Mouse (Mus musculus): Measurements from ENCODE around the gene Tmem229b. TPM values are rescaled to one million over a fixed set of nuclear protein-coding genes. Genes with fewer than 3 reads are reported as not detected.

Gene Tmem229b
- total and polyA plus RNA-seq, 3 experiments, result 13.8 to 20.5 TPM; not detected in 1

DNA sequence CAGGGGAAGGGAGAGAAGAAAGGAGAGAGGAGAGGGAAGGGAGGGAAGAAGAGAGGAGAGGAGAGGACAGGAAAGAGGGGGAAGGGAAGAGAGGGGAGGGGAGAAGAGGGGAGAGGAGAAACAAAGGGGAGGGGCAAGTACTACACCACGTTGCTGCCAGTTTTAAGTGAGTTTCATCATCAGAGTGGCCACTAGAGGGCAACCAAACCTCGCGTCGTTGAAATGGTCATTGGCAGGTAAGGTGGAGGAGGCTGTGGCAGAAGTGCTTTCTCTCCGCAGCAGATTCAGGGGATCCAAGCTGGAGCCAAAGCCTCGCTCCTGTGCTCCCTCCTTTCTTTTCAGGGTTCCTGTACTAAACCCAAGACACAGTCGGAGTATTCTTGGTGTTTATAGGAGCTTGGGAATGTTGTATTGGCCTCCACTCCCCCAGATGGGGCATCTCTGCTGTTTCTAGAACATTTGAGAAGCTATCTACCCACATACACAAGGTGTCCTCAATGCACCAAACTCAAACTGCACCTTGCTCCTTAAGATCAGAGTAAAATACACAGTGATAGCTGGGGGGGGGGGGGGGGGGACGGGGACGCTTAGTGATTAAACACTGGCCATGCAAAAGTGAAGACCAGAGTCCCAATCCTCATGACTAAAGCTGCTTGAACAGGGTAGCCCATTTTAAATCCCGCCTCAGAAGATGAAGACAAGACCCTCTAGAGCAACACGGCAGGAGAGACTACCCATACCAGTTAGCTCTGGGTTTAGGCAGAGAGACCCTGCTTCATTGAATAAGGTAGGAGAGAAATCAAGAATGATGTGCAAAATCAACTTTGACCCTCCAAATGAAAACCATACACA is 89.0 kb downstream of the Tmem229b start (continued):
- no peak for TF ChIP-seq TAL1 (IDR thresholded peaks at IDR 0.05; ENCODE audit: low read length)
- 0 out of 4 replicates have a peak, but pooled peaks of 1 of the 2 experiments have one; percentile 23 for TF ChIP-seq EP300 (IDR thresholded peaks at IDR 0.05; ENCODE audit: low read depth in 1 of 2, low read length in 2 of 2)
- no peak for TF ChIP-seq POLR2AphosphoS2 (IDR thresholded peaks at IDR 0.05; ENCODE audit: low read length)
- TF ChIP-seq POLR2AphosphoS5 (IDR thresholded peaks at IDR 0.05; ENCODE audit: borderline replicate concordance, low read depth, low read length), result no peak
- peak; percentile 16; the same call in 1 of the 2 replicates for TF ChIP-seq ETS1 (IDR thresholded peaks at IDR 0.05; ENCODE audit: low read depth, low read length)
- no peak for TF ChIP-seq CHD1 (IDR thresholded peaks at IDR 0.05; ENCODE audit: low read depth, low read length)
- no peak for TF ChIP-seq ZNF384 (IDR thresholded peaks at IDR 0.05; ENCODE audit: low read depth, low read length)
- TF ChIP-seq SMC3 (IDR thresholded peaks at IDR 0.05; ENCODE audit: low read depth, low read length), result peak; percentile 89
- no peak for TF ChIP-seq NRF1 (IDR thresholded peaks at IDR 0.05; ENCODE audit: insufficient read depth, low read depth, low read length, poor library complexity, severe bottlenecking)
- TF ChIP-seq ZC3H11A (IDR thresholded peaks at IDR 0.05; ENCODE audit: low read depth, low read length), result peak; percentile 78
- TF ChIP-seq ZMIZ1 (IDR thresholded peaks at IDR 0.05; ENCODE audit: low read depth, low read length), result no peak

DNA sequence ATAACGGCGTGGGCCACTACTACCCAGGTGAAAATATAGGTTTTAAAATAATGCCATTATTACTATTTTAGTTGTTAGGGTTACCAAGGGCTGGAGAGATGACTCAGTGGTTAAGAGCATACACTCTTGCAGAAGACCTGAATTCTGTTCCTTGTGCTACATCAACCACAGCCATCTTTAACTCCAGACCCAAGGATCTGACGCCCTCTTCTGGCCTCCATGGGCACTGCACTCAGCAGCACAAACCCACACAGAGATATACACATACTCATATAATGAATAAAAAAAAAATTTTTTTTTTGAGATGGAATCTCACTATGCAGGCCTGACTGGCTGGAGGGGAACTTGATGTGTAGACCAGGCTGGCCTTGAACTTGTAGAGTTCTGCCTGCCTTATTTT is 91.1 kb downstream of the Tmem229b start:
- DNase-seq (ENCODE audit: low read depth, low spot score), result peak; percentile 45
- no peaks in the 10 kb centered on the region; a peak in 2 of 4 replicates for H3K4me1 ChIP-seq (ENCODE audit: control insufficient read depth in 1 of 2, insufficient read depth in 2 of 2, low read length in 2 of 2)
- H3K9ac ChIP-seq (ENCODE audit: control insufficient read depth, low read depth, low read length, poor library complexity, severe bottlenecking), result no peak overlapping the region
- TF ChIP-seq SMC3 (IDR thresholded peaks at IDR 0.05; ENCODE audit: low read depth, low read length) (peak; percentile 33), RAD21 (IDR thresholded peaks at IDR 0.05; ENCODE audit: low read depth, low read length) (peak; percentile 44), GATA1 (IDR thresholded peaks at IDR 0.05; ENCODE audit: low read depth, low read length) (no peak), ELF1 (IDR thresholded peaks at IDR 0.05; ENCODE audit: low read depth, low read length) (no peak), ZC3H11A (IDR thresholded peaks at IDR 0.05; ENCODE audit: low read depth, low read length) (no peak), RCOR1 (IDR thresholded peaks at IDR 0.05; ENCODE audit: low read depth, low read length) (no peak), CTCF (IDR thresholded peaks at IDR 0.05 in 2 of 3, conservative IDR thresholded peaks at IDR 0.05 in 1 of 3; ENCODE audit: control insufficient read depth in 1 of 3, insufficient read depth in 1 of 3, low read depth in 2 of 3, low read length in 3 of 3, poor library complexity in 1 of 3, severe bottlenecking in 1 of 3) (peak; percentile 47 to 68 (median 63)), MYC (IDR thresholded peaks at IDR 0.05; ENCODE audit: low read depth, low read length) (no peak), TAL1 (IDR thresholded peaks at IDR 0.05; ENCODE audit: low read length) (no peak)
- no peaks in the 10 kb centered on the region for H3K79me2 ChIP-seq (ENCODE audit: control insufficient read depth, insufficient read depth, low read length, poor library complexity)
- peaks cover 0 to 4% of the 10 kb centered on the region in 2 experiments; a peak in 2 of 4 replicates for H3K36me3 ChIP-seq (ENCODE audit: control insufficient read depth in 1 of 2, insufficient read depth in 2 of 2, low read length in 2 of 2)
- H3K27ac ChIP-seq (ENCODE audit: control insufficient read depth, low read depth, low read length), result no peak overlapping the region
- H3K9me3 ChIP-seq (replicated peaks; ENCODE audit: insufficient read depth, low read length), result no peaks in the 10 kb centered on the region
- H3K4me3 ChIP-seq (ENCODE audit: control insufficient read depth in 1 of 2, insufficient read depth in 1 of 2, low read depth in 2 of 2, low read length in 2 of 2), result no peak overlapping the region
- H3K27me3 ChIP-seq (ENCODE audit: control insufficient read depth in 1 of 2, insufficient read depth in 2 of 2, low read length in 2 of 2), result no peaks in the 10 kb centered on the region

All from MEL (cell line).